Mouse (Mus musculus): ENCODE measurements around the gene Gmcl1. TPM values are rescaled to one million over a fixed set of nuclear protein-coding genes. Genes with fewer than 3 reads are reported as not detected.

Gmcl1 gene
- 37.1 TPM for polyA plus RNA-seq (2017; shearing (Covaris generic))

DNA sequence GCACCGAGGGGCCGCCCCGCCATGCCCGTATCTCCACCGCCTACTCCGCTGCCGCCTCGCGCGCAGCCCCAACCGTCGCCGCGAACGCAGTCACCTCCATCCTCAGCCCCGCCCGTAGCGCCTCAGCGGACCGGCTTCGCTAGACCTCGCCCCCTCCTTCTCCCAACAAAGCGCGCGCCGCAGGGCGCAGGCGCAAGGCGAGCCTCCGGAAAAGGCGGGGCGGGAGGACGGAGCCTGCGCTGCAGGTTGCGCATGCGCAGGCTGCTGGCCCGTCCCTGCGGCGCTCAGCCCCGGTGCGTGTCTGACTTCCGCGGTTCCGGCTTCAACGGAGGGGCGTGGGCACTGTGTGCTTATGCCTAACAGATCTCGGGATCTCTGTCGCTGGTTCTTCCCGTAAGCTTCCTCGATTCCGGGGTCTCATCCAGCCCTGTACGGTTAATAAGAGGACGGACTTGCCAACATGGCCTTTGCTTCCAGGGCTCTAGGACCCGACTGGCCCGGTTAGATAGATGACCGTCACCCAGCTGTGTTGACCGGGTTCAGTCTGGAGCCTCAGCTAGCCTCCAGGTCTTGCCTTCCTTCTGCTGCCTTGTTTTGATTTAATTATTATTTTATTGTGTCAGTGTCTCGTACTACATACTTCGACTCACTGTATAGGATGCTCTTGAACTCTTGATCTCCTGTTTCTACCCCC is at the start of gene Gmcl1:
Gene Gmcl1 (minus strand): TSS at position 201 of the 694 bp plus-strand sequence.

DNA sequence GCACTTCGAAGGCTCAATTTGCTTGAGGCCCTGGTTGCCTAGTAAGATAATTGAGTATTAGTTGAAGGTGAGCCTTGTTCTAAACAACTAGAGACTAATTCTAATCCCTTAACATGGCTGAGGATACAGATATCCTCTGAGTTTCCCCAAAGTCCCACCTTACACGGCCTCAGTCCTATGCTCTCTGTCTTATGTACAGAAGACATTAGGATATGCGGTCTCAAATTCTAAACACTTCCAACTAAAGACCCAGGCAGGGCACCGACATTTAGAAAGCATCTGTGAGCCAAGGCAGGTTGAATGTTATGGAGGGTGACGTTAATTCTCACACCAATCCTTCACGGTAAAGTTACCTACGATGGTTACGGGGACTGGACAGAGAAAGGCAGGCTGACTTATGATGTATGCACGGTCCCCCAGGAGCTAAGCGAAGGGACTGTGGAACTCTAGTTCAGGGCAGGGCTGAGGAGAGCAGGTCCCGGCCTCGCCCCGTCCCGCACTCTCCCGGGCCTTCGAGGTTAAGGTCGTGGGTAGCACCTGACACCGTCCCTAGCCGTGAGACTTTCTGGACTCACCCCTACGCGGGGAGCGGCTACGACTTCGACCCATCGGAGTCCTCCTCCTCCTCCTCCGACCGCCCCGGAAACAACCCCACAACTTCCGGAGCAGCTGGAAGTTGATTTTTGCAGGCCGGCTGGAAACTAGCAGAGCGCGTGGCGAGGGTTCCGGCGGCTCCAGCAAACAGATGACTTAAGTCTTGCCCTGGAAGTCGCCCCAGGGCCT is 49.1 kb downstream of the Gmcl1 start, which contains the start of gene Snrnp27:
Gene Snrnp27 (minus strand): TSS at position 651 of the 783 bp plus-strand sequence.

DNA sequence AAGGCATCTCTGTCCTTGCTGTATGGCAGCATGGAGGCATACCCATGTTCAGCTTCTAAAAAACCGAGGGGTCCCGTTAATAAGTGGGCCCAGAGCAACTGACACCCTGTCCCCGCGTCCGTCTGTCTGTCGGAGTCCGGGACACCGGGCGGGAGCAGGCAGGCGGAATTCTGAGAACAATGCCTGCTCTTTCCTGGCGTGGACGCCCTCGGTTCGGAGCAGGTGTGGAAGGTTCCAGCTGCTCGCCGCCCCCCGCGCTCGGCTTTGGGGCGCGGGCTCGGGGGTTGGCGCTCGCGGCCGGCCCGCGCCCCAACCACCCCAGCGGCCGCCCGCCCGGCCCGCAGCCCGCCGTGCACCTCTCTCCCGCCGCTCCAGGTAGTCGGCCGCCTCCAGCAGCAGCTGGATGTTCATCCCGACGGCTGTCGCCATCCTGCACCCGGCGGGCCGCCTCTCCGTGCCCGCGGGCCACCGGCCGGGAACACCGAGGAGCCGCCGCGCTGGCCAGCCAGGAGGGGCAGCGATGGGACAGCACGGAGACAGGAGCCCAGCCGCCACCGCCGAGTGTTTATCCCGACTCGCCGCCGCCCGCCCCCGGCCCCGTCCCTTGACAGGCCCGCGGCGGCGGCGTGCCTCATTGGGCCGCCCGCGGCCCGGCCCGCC is 64.5 kb downstream of the Gmcl1 start, which contains the start of gene Mxd1:
Gene Mxd1 (minus strand): TSS at position 582 of the 660 bp plus-strand sequence.

Other genes starting within 250 kb of the Gmcl1 start
- 299 TPM for gene Pcbp1, start 207.1 kb downstream of the Gmcl1 start, polyA plus RNA-seq (2017; shearing (Covaris generic))
- gene Asprv1, start 105.2 kb downstream of the Gmcl1 start, polyA plus RNA-seq (2017; shearing (Covaris generic)), result 0.32 TPM
- 282 TPM for gene Mxd1, start 64.2 kb downstream of the Gmcl1 start, polyA plus RNA-seq (2017; shearing (Covaris generic))
- 46.5 TPM for gene Snrnp27, start 48.9 kb downstream of the Gmcl1 start, polyA plus RNA-seq (2017; shearing (Covaris generic))
- 2.3 TPM for gene Anxa4, start 60.2 kb upstream of the Gmcl1 start, polyA plus RNA-seq (2017; shearing (Covaris generic))
- gene Aak1, start 116.1 kb upstream of the Gmcl1 start, polyA plus RNA-seq (2017; shearing (Covaris generic)), result 114 TPM